Mouse (Mus musculus): ENCODE data around the gene Trim17. TPM values are rescaled to one million over a fixed set of nuclear protein-coding genes. Genes with fewer than 3 reads are reported as not detected.
A peak's percentile ranks its signal among the peaks of the same experiment; 100 is the strongest.

Gene Trim17
- polyA plus RNA-seq, 1 experiment from 2014 or later, result 0.18 TPM

DNA sequence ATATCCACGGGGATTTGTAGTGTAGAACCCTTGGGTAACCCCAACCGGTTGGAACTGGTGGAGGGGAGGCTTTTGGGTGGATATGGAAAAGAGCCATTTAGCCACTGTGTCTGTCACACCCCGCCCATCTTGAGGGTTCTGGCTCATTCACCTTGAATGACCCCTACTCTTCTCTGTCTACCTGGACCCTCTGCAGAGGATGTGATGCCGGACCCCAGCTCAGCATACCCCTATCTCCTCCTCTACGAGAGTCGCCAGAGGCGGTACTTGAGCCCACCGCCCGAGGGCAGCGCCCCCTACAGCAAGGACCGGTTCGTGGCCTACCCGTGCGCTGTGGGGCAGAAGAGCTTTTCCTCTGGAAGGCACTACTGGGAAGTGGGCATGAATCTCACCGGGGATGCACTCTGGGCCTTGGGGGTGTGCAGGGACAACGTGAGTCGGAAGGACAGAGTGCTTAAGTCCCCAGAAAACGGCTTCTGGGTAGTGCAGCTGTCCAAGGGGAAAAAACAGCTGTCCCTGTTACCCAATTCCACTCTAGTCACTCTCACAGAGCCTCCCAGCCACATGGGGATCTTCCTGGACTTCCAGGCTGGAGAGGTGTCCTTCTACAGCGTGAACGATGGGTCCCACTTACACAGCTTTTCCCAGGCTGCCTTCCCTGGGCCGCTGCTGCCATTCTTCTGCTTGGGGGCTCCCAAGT lies 16.5 kb downstream of the Trim17 start:
- 80% methylated on average over 21 of the region's 21 CpGs for WGBS (ENCODE audit: insufficient replicate concordance)
- Histone ChIP-seq H3K9ac (no peak overlapping the region), H3K4me2 (no peak overlapping the region), H3K27ac (no peak overlapping the region), H3K4me1 (replicated peaks) (peaks cover 40% of the 10 kb centered on the region), H3K27me3 (no peaks in the 10 kb centered on the region), H3K36me3 (peaks cover 29% of the 10 kb centered on the region), H3K4me3 (replicated peaks) (no peak overlapping the region), H3K9me3 (replicated peaks) (no peaks in the 10 kb centered on the region)
- ATAC-seq (ENCODE audit: low read depth) (no peak), DNase-seq (no peak)

GRCm38 (mm10) chr11:58971796-58972195 lies 17.3 kb downstream of the Trim17 start:
- DNase-seq, result no peak
- 91% methylated on average over 3 of the region's 3 CpGs for WGBS (ENCODE audit: insufficient replicate concordance)
- no peak overlapping the region for H3K27ac ChIP-seq
- no peaks in the 10 kb centered on the region for H3K9me3 ChIP-seq (replicated peaks)
- ATAC-seq (ENCODE audit: low read depth), result no peak
- no peak overlapping the region for H3K4me3 ChIP-seq (replicated peaks)
- no peak overlapping the region for H3K9ac ChIP-seq
- H3K36me3 ChIP-seq, result peaks cover 29% of the 10 kb centered on the region
- H3K4me2 ChIP-seq, result no peak overlapping the region
- H3K4me1 ChIP-seq (replicated peaks), result peaks cover 36% of the 10 kb centered on the region
- no peaks in the 10 kb centered on the region for H3K27me3 ChIP-seq

DNA sequence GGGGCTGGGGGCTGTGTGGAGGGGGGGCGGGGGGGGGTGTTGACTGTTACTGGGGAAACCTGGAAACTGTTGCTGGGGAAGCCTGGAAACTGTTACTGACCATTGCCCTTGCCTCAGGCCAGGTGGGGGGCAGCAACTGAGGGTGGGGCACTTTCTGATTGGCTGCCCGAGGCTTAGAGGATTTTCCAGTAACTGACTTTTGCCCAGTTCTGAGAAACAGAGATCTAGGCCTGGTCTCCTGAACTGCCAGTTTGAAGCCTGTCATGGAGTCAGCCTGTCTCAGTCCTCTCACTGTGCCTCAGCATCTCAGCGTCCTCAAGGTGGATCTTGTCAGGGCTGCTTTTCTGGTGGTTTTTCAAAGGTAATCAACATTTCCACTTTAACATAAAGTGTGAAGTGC lies 19.9 kb downstream of the Trim17 start:
- DNase-seq (no peak), ATAC-seq (ENCODE audit: low read depth) (no peak)
- Histone ChIP-seq H3K27ac (no peak overlapping the region), H3K36me3 (peaks cover 26% of the 10 kb centered on the region), H3K4me1 (replicated peaks) (peaks cover 41% of the 10 kb centered on the region), H3K27me3 (no peaks in the 10 kb centered on the region), H3K9me3 (replicated peaks) (no peaks in the 10 kb centered on the region), H3K4me3 (replicated peaks) (no peak overlapping the region), H3K4me2 (no peak overlapping the region), H3K9ac (no peak overlapping the region)
- 58% methylated on average over 3 of the region's 3 CpGs for WGBS (ENCODE audit: insufficient replicate concordance)

DNA sequence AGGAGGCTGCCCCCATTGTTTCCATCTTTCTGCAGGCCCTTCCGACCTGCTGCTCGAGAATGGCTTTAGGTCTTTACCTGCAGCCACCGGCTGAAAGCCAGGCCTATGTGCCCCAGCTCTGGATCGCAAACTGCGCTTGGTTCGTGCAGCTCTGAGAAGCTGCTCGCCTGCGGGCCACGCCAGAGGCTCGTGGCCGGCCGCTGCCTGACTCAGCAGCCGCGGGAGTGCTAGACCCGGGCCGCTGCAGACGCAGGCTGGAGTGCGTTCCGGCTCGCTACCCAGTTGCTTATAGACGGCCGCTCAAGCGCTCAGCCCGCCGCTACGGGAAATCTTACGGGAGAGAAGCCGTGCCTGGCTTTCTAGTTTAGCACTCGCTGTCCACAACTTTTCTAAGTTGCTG lies 22.7 kb downstream of the Trim17 start:
- WGBS (ENCODE audit: insufficient replicate concordance), result under 1% methylated on average over 29 of the region's 29 CpGs
- ATAC-seq (ENCODE audit: low read depth) (peak; percentile 62), DNase-seq (peak; percentile 54)
- Histone ChIP-seq H3K27ac (peak overlapping the region; percentile 87), H3K4me3 (replicated peaks) (peak overlapping the region; percentile 95), H3K4me1 (replicated peaks) (peaks cover 65% of the 10 kb centered on the region), H3K9ac (peak overlapping the region; percentile 95), H3K9me3 (replicated peaks) (no peaks in the 10 kb centered on the region), H3K27me3 (no peaks in the 10 kb centered on the region), H3K4me2 (peak overlapping the region; percentile 88), H3K36me3 (peaks cover 17% of the 10 kb centered on the region)

- H3K4me3 ChIP-seq (replicated peaks), result peak overlapping the region; percentile 95
- no peaks in the 10 kb centered on the region for H3K9me3 ChIP-seq (replicated peaks)
- H3K4me2 ChIP-seq, result peak overlapping the region; percentile 88
- DNase-seq (no peak), ATAC-seq (ENCODE audit: low read depth) (peak; percentile 24)
- peak overlapping the region; percentile 95 for H3K9ac ChIP-seq
- H3K27ac ChIP-seq, result peak overlapping the region; percentile 87
- peaks cover 68% of the 10 kb centered on the region for H3K4me1 ChIP-seq (replicated peaks)
- H3K36me3 ChIP-seq, result peaks cover 19% of the 10 kb centered on the region
- under 1% methylated on average over 21 of the region's 21 CpGs for WGBS (ENCODE audit: insufficient replicate concordance)
- H3K27me3 ChIP-seq, result no peaks in the 10 kb centered on the region
Measured at GRCm38 (mm10) chr11:58977607-58978026, 23.1 kb downstream of the Trim17 start.

DNA sequence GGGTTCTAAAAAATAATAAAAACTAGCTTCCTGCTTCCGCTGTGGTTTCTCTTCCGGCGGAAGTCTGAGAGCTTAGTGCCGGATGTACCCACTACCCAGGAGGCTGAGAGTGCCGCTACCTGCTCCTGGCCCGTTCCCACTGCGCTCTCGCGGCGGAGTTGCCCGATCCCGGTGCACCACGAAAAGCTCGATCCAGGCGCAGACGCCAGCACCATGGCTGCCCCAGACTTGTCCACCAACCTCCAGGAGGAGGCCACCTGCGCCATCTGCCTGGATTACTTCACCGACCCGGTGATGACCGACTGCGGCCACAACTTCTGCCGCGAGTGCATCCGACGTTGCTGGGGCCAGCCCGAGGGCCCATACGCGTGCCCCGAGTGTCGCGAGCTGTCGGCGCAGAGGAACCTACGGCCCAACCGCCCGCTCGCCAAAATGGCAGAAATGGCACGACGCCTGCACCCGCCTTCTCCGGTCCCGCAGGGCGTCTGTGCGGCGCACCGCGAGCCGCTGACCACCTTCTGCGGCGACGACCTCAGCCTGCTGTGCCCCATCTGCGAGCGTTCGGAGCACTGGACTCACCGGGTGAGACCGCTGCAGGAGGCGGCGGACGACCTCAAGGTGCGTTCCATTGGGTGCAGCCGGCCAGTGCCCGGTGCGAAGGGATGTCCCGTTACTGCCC lies 23.7 kb downstream of the Trim17 start, which contains the start of gene Trim11:
Gene Trim11 (plus strand): TSS at position 67 of the 679 bp plus-strand sequence.
- H3K36me3 ChIP-seq, result peaks cover 24% of the 10 kb centered on the region
- peak within 1 kb of the TSS; percentile 88 for H3K4me2 ChIP-seq
- DNase-seq (no peak), ATAC-seq (ENCODE audit: low read depth) (peak; percentile 64)
- no peaks in the 10 kb centered on the region for H3K27me3 ChIP-seq
- under 1% methylated on average over 64 of the region's 64 CpGs for WGBS (ENCODE audit: insufficient replicate concordance)
- peak within 1 kb of the TSS; percentile 95 for H3K9ac ChIP-seq
- peak within 1 kb of the TSS; percentile 95 for H3K4me3 ChIP-seq (replicated peaks)
- H3K27ac ChIP-seq, result peak within 1 kb of the TSS; percentile 87
- H3K9me3 ChIP-seq (replicated peaks), result no peaks in the 10 kb centered on the region
- peaks cover 68% of the 10 kb centered on the region for H3K4me1 ChIP-seq (replicated peaks)

DNA sequence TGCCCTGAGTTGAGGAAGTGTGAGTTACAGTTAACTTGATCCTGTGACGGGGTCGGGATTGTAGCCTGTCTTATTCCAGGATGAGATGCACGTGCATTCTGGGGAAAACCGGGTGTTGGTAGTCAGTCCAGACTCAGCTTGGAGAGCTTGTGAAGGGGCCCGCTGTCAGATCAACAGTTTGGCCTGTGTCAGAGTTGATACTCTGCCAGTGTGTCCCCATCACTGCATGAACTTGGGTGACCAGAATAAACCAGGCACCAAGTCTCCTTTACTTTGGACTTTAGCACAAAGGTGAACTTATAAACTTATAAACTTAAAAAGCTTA lies 24.2 kb downstream of the Trim17 start:
- peaks cover 26% of the 10 kb centered on the region for H3K36me3 ChIP-seq
- H3K27me3 ChIP-seq, result no peaks in the 10 kb centered on the region
- H3K9me3 ChIP-seq (replicated peaks), result no peaks in the 10 kb centered on the region
- H3K9ac ChIP-seq, result peak overlapping the region; percentile 95
- H3K27ac ChIP-seq, result peak overlapping the region; percentile 87
- 2% methylated on average over 5 of the region's 5 CpGs for WGBS (ENCODE audit: insufficient replicate concordance)
- ATAC-seq (ENCODE audit: low read depth) (peak; percentile 10; the same call in 1 of the 2 replicates), DNase-seq (no peak)
- peak overlapping the region; percentile 95 for H3K4me3 ChIP-seq (replicated peaks)
- peak overlapping the region; percentile 88 for H3K4me2 ChIP-seq
- peaks cover 68% of the 10 kb centered on the region for H3K4me1 ChIP-seq (replicated peaks)

GRCm38 (mm10) chr11:58979183-58979582 lies 24.7 kb downstream of the Trim17 start:
- 0 out of 2 replicates have a peak, but pooled peaks have one; percentile 6 for ATAC-seq (ENCODE audit: low read depth)
- H3K4me2 ChIP-seq, result peak overlapping the region; percentile 88
- H3K27ac ChIP-seq, result peak overlapping the region; percentile 58
- peaks cover 64% of the 10 kb centered on the region for H3K4me1 ChIP-seq (replicated peaks)
- no peaks in the 10 kb centered on the region for H3K27me3 ChIP-seq
- H3K36me3 ChIP-seq, result peaks cover 31% of the 10 kb centered on the region
- no peaks in the 10 kb centered on the region for H3K9me3 ChIP-seq (replicated peaks)
- DNase-seq, result no peak
- H3K4me3 ChIP-seq (replicated peaks), result peak overlapping the region; percentile 95
- peak overlapping the region; percentile 95 for H3K9ac ChIP-seq
- 38% methylated on average over 3 of the region's 3 CpGs for WGBS (ENCODE audit: insufficient replicate concordance)

- Histone ChIP-seq H3K4me2 (peak overlapping the region; percentile 88), H3K9ac (peak overlapping the region; percentile 95), H3K9me3 (replicated peaks) (no peaks in the 10 kb centered on the region), H3K4me3 (replicated peaks) (peak overlapping the region; percentile 95), H3K36me3 (peaks cover 32% of the 10 kb centered on the region), H3K27ac (peak overlapping the region; percentile 58), H3K4me1 (replicated peaks) (peaks cover 59% of the 10 kb centered on the region), H3K27me3 (no peaks in the 10 kb centered on the region)
- DNase-seq (no peak), ATAC-seq (ENCODE audit: low read depth) (peak; percentile 32; the same call in 1 of the 2 replicates)
- WGBS (ENCODE audit: insufficient replicate concordance), result 64% methylated on average over 7 of the region's 7 CpGs
Measured at GRCm38 (mm10) chr11:58979661-58980060, 25.2 kb downstream of the Trim17 start.

- H3K36me3 ChIP-seq, result peaks cover 41% of the 10 kb centered on the region
- ATAC-seq (ENCODE audit: low read depth) (no peak), DNase-seq (no peak)
- peaks cover 58% of the 10 kb centered on the region for H3K4me1 ChIP-seq (replicated peaks)
- H3K9ac ChIP-seq, result peak overlapping the region; percentile 95
- no peaks in the 10 kb centered on the region for H3K27me3 ChIP-seq
- H3K4me2 ChIP-seq, result peak overlapping the region; percentile 88
- H3K27ac ChIP-seq, result no peak overlapping the region
- no peaks in the 10 kb centered on the region for H3K9me3 ChIP-seq (replicated peaks)
- H3K4me3 ChIP-seq (replicated peaks), result peak overlapping the region; percentile 95
- 75% methylated on average over 5 of the region's 5 CpGs for WGBS (ENCODE audit: insufficient replicate concordance)
Measured at GRCm38 (mm10) chr11:58980381-58980990, 26.0 kb downstream of the Trim17 start.
